Mouse (Mus musculus): ENCODE data around the gene Nudt15. TPM values are rescaled to one million over a fixed set of nuclear protein-coding genes. Genes with fewer than 3 reads are reported as not detected.

Gene Nudt15
- polyA plus RNA-seq, 1 experiment from 2014 or later, result 6.6 TPM

Other genes starting within 250 kb of the Nudt15 start
- gene Rb1, start 222.4 kb downstream of the Nudt15 start, polyA plus RNA-seq (2016; fragmentation: Nextera tagmentation; extraction: Ambion mirVana), result 24.3 and 24.6 TPM in 2 replicates
- 464 and 478 TPM in 2 replicates for gene Itm2b, start 163.0 kb downstream of the Nudt15 start, polyA plus RNA-seq (2016; fragmentation: Nextera tagmentation; extraction: Ambion mirVana)
- gene Med4, start 38.2 kb downstream of the Nudt15 start, polyA plus RNA-seq (2016; fragmentation: Nextera tagmentation; extraction: Ambion mirVana), result 104 and 105 TPM in 2 replicates
- 92.5 and 107 TPM in 2 replicates for gene Sucla2, start 22.9 kb downstream of the Nudt15 start, polyA plus RNA-seq (2016; fragmentation: Nextera tagmentation; extraction: Ambion mirVana)
- not detected in 2 replicates for gene Gm21750, start 113.0 kb upstream of the Nudt15 start, polyA plus RNA-seq (2016; fragmentation: Nextera tagmentation; extraction: Ambion mirVana)

Data from embryonic facial prominence, embryonic 12.5 days (tissue).